Mouse (Mus musculus) ES-E14 (cell line): Measurements from ENCODE around the gene C8a. TPM values are rescaled to one million over a fixed set of nuclear protein-coding genes. Genes with fewer than 3 reads are reported as not detected.

Source experiments
- DNase-seq: peaks from one replicate; pipeline ENCODE4 v3.0.0-alpha.2; 2013; ENCODE audit warnings: low read depth, low spot score
- H3K27ac ChIP-seq: 2 replicates; pipeline ENCODE4 v1.5.1; 2012; ENCODE audit warnings: low read depth, mild to moderate bottlenecking, low read length, moderate library complexity, mixed read lengths; ENCODE audit not compliant: poor library complexity, insufficient read depth, severe bottlenecking
- H3K36me3 ChIP-seq: 2 replicates; pipeline ENCODE4 v1.6.1; 2012; ENCODE audit warnings: mild to moderate bottlenecking, low read length, moderate library complexity, mixed read lengths; ENCODE audit not compliant: control insufficient read depth, poor library complexity, insufficient read depth, severe bottlenecking
- H3K4me1 ChIP-seq, 2 experiments: fragments of 150-350 bp in 1 of 2; sonication (generic) in 1 of 2; 2 replicates each; pipeline ENCODE4 v1.6.1; 2012; ENCODE audit warnings: low read length in 2 of 2, mild to moderate bottlenecking in 1 of 2, mixed read lengths in 1 of 2; ENCODE audit not compliant: control insufficient read depth in 2 of 2, insufficient read depth in 2 of 2, poor library complexity in 1 of 2
- H3K4me3 ChIP-seq, 2 experiments: fragments of 150-350 bp in 1 of 2; sonication (generic) in 1 of 2; 2 replicates each; pipeline ENCODE4 v1.5.1; 2012; ENCODE audit warnings: low read length in 2 of 2, low read depth in 1 of 2, mild to moderate bottlenecking in 1 of 2, mixed read lengths in 1 of 2; ENCODE audit not compliant: insufficient read depth in 1 of 2, poor library complexity in 1 of 2, severe bottlenecking in 1 of 2
- H3K9ac ChIP-seq: 2 replicates; pipeline ENCODE4 v1.6.1; 2012; ENCODE audit warnings: low read depth, mild to moderate bottlenecking, low read length, mixed read lengths; ENCODE audit not compliant: poor library complexity, insufficient read depth, severe bottlenecking
- H3K9me3 ChIP-seq: fragments of 150-350 bp; sonication (generic); 2 replicates; pipeline ENCODE4 v1.6.1; 2012; ENCODE audit warnings: low read depth, mild to moderate bottlenecking, low read length; ENCODE audit not compliant: control insufficient read depth, insufficient read depth
- CHD2 ChIP-seq: IDR thresholded peaks from 2 replicates; pipeline ENCODE4 v1.6.1; 2014; ENCODE audit warnings: mild to moderate bottlenecking, low read depth, low read length, inconsistent platforms
- HCFC1 ChIP-seq: IDR thresholded peaks from 2 replicates; pipeline ENCODE4 v1.6.1; 2012; ENCODE audit warnings: low read length, inconsistent platforms, borderline replicate concordance; ENCODE audit not compliant: insufficient read depth
- MAFK ChIP-seq: IDR thresholded peaks from 2 replicates; pipeline ENCODE4 v1.6.1; 2014; ENCODE audit warnings: mild to moderate bottlenecking, low read depth, low read length, inconsistent platforms; ENCODE audit not compliant: insufficient read depth
- ZC3H11A ChIP-seq: IDR thresholded peaks from 2 replicates; pipeline ENCODE4 v1.6.1; 2012; ENCODE audit warnings: low read depth, mild to moderate bottlenecking, inconsistent platforms, low read length, borderline replicate concordance
- ZNF384 ChIP-seq: IDR thresholded peaks from 2 replicates; pipeline ENCODE4 v1.6.1; 2012; ENCODE audit warnings: low read depth, low read length, inconsistent platforms
- in situ Hi-C, 2 experiments: fragments of 600-800 bp; cut with MboI; formaldehyde crosslinking; loops; one replicate each; pipeline ENCODE4 v1.15.1; 2025; ENCODE audit warnings: low sequenced_read_pairs in 2 of 2, inconsistent platforms in 1 of 2; ENCODE audit not compliant: unreplicated experiment in 2 of 2
- total RNA-seq: library from RNA; depleted of rRNA; stranded (reverse); fragments of 300-350 nt; gene quantifications from 2 replicates; pipeline ENCODE4 v1.2.3, GENCODE M21; 2012

C8a gene
- total RNA-seq, 1 experiment, result 0.22 TPM

- in situ Hi-C loops, result no loop called here
- no peak overlapping the region for H3K4me3 ChIP-seq
- H3K9me3 ChIP-seq, result no peaks in the 10 kb centered on the region
- H3K9ac ChIP-seq, result no peak overlapping the region
- TF ChIP-seq ZC3H11A (no peak), CHD2 (no peak)
- no peak overlapping the region for H3K27ac ChIP-seq
- DNase-seq, result no peak
- H3K4me1 ChIP-seq, result no peaks in the 10 kb centered on the region
- no peaks in the 10 kb centered on the region for H3K36me3 ChIP-seq
These were observed 15.0 kb downstream of the C8a start for GRCm38 (mm10) chr4:104861241-104861640.

GRCm38 (mm10) chr4:104857823-104858222, 18.4 kb downstream of the C8a start:
- H3K4me1 ChIP-seq, result no peaks in the 10 kb centered on the region
- H3K36me3 ChIP-seq, result no peaks in the 10 kb centered on the region
- no peak overlapping the region for H3K4me3 ChIP-seq
- H3K27ac ChIP-seq, result no peak overlapping the region
- in situ Hi-C loops, result no loop called here
- H3K9ac ChIP-seq, result no peak overlapping the region
- H3K9me3 ChIP-seq, result no peaks in the 10 kb centered on the region
- DNase-seq, result no peak
- TF ChIP-seq ZNF384 (no peak), ZC3H11A (no peak), HCFC1 (no peak), MAFK (no peak), CHD2 (no peak)

- no peak for TF ChIP-seq MAFK
- no peak for TF ChIP-seq ZNF384
- TF ChIP-seq CHD2, result no peak
- TF ChIP-seq ZC3H11A, result no peak
- no peak for TF ChIP-seq HCFC1
- Histone ChIP-seq H3K4me3 (no peak within 1 kb of the TSS), H3K9me3 (no peaks in the 10 kb centered on the region), H3K9ac (no peak within 1 kb of the TSS), H3K36me3 (no peaks in the 10 kb centered on the region), H3K4me1 (no peaks in the 10 kb centered on the region), H3K27ac (no peak within 1 kb of the TSS)
- DNase-seq, result no peak
- in situ Hi-C loops, result no loop called here
These were observed 19.2 kb downstream of the C8a start, which contains the start of gene Gm17662 for GRCm38 (mm10) chr4:104857029-104857428. TSS of gene Gm17662 (plus strand) at chr4:104857329.

GRCm38 (mm10) chr4:104855216-104855615, 21.0 kb downstream of the C8a start:
- Histone ChIP-seq H3K9ac (no peak overlapping the region), H3K27ac (no peak overlapping the region), H3K36me3 (no peaks in the 10 kb centered on the region), H3K9me3 (no peaks in the 10 kb centered on the region), H3K4me3 (no peak overlapping the region), H3K4me1 (no peaks in the 10 kb centered on the region)
- no peak for TF ChIP-seq HCFC1
- TF ChIP-seq CHD2, result no peak
- TF ChIP-seq ZC3H11A, result no peak
- TF ChIP-seq ZNF384, result no peak
- in situ Hi-C loops, result no loop called here
- no peak for DNase-seq

GRCm38 (mm10) chr4:104843546-104843945, 32.7 kb downstream of the C8a start:
- no peak overlapping the region for H3K9ac ChIP-seq
- in situ Hi-C loops, result no loop called here
- H3K4me1 ChIP-seq, result no peaks in the 10 kb centered on the region
- H3K4me3 ChIP-seq, result no peak overlapping the region
- TF ChIP-seq CHD2, result no peak
- no peaks in the 10 kb centered on the region for H3K36me3 ChIP-seq
- no peak for DNase-seq
- H3K9me3 ChIP-seq, result no peaks in the 10 kb centered on the region
- no peak overlapping the region for H3K27ac ChIP-seq
